Mouse (Mus musculus): ENCODE results near the gene Arv1.

GRCm38 (mm10) chr8:124715736-124716135 is 6.2 kb upstream of the Arv1 start:
- TF ChIP-seq POLR2A (IDR thresholded peaks at IDR 0.05; ENCODE audit: insufficient read depth, low read depth, low read length), result no peak
- no peak for TF ChIP-seq CTCF (IDR thresholded peaks at IDR 0.05; ENCODE audit: insufficient read depth, low read depth, low read length)
